Comparison of ENCODE assay signal across 8 mouse cellular contexts in the genomic region with DNA sequence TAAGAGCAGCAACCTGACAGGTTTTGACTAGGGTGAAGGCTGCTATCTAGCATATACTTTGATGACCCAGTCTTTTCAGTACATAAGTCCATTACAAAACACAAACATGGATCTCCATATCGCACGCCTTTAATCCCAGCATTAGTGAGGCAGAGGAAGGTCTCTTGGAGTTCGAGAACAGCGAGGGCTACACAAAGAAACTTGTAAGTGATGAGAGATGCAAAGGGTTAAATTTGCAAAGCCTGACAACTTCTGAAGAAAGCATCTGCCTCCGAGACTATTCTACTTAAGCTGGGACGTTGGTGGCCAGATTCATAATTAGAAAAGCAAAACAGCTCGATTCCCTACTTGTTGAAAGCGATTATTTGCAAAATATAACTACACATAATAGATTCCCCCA. TPM values are rescaled to one million over a fixed set of nuclear protein-coding genes. Genes with fewer than 3 reads are reported as not detected.
DNase-seq lines count a peak whose midpoint lies in the region; ATAC-seq and TF ChIP-seq lines count a peak whose summit lies in the region.

No protein-coding gene starts in this region.

- WGBS in lung, embryonic 14.5 days, result 4% methylated on average over 8 of the region's 8 CpGs
- WGBS in limb, embryonic 14.5 days, result 6% methylated on average over 8 of the region's 8 CpGs
- 5% methylated on average over 8 of the region's 8 CpGs for WGBS in olfactory bulb, adult 2 months

- TF ChIP-seq POLR2A in limb, embryonic 14.5 days (IDR thresholded peaks at IDR 0.05; ENCODE audit: borderline replicate concordance, extremely low read depth, insufficient read depth, insufficient read length), result no peak
- TF ChIP-seq POLR2A in olfactory bulb, adult 2 months (IDR thresholded peaks at IDR 0.05; ENCODE audit: insufficient read depth, low read depth, low read length), result no peak

- no peaks in the 10 kb centered on the region for H3K9me3 ChIP-seq in lung, embryonic 14.5 days (ENCODE audit: low read depth, low read length)
- peaks cover 6% of the 10 kb centered on the region; the same call in 1 of the 2 replicates for H3K9me3 ChIP-seq in erythroblast, embryonic 14.5 days (ENCODE audit: control insufficient read depth, low read length)
- H3K9me3 ChIP-seq in limb, embryonic 14.5 days (ENCODE audit: control insufficient read depth, low read length), result no peaks in the 10 kb centered on the region

- peak; percentile 14; the same call in 1 of the 2 replicates for ATAC-seq in lung, embryonic 14.5 days (ENCODE audit: insufficient read depth)
- peak; percentile 14 for ATAC-seq in limb, embryonic 14.5 days (ENCODE audit: low FRiP score, low read depth)

- H3K4me2 ChIP-seq in lung, embryonic 14.5 days, result peak overlapping the region; percentile 74
- peak overlapping the region; percentile 56 for H3K4me2 ChIP-seq in limb, embryonic 14.5 days (replicated peaks; ENCODE audit: low read depth, low read length, severe bottlenecking)

- H3K27ac ChIP-seq in lung, embryonic 14.5 days (ENCODE audit: low read depth), result peak overlapping the region; percentile 84
- peak overlapping the region; percentile 87 for H3K27ac ChIP-seq in limb, embryonic 14.5 days (replicated peaks; ENCODE audit: low read depth, low read length)
- H3K27ac ChIP-seq in olfactory bulb, adult 2 months (ENCODE audit: insufficient read depth, low read depth, low read length), result peak overlapping the region; percentile 62; the same call in 1 of the 2 replicates

- peaks cover 45% of the 10 kb centered on the region for H3K36me3 ChIP-seq in lung, embryonic 14.5 days (ENCODE audit: insufficient read depth)
- peaks cover 57% of the 10 kb centered on the region for H3K36me3 ChIP-seq in erythroblast, embryonic 14.5 days (ENCODE audit: control insufficient read depth)
- H3K36me3 ChIP-seq in limb, embryonic 14.5 days (ENCODE audit: control insufficient read depth, insufficient read depth, low read length), result peaks cover 46% of the 10 kb centered on the region

- no peaks in the 10 kb centered on the region for H3K27me3 ChIP-seq in lung, embryonic 14.5 days (ENCODE audit: insufficient read depth, low read length)
- H3K27me3 ChIP-seq in erythroblast, embryonic 14.5 days (ENCODE audit: control insufficient read depth), result no peaks in the 10 kb centered on the region
- no peaks in the 10 kb centered on the region for H3K27me3 ChIP-seq in limb, embryonic 14.5 days (ENCODE audit: control insufficient read depth, insufficient read depth, low read length)

- intact Hi-C loops in left cerebral cortex, postnatal 25 days (cut with DNase I), result loop anchor here (1.0 kb wide), 1 partner anchor 30 kb away; the partner anchor contains the start of gene Zfp384

- H3K4me1 ChIP-seq in lung, embryonic 14.5 days (ENCODE audit: insufficient read depth), result peaks cover 5% of the 10 kb centered on the region; the same call in 1 of the 2 replicates
- peaks cover 42% of the 10 kb centered on the region for H3K4me1 ChIP-seq in erythroblast, embryonic 14.5 days (ENCODE audit: control insufficient read depth)
- H3K4me1 ChIP-seq in limb, embryonic 14.5 days (ENCODE audit: control insufficient read depth, insufficient read depth, low read length), result peaks cover 4% of the 10 kb centered on the region; the same call in 1 of the 2 replicates
- H3K4me1 ChIP-seq in olfactory bulb, adult 2 months (ENCODE audit: control insufficient read depth, insufficient read depth, low read length), result peaks cover 2% of the 10 kb centered on the region; the same call in 1 of the 2 replicates

- H3K4me3 ChIP-seq in lung, embryonic 14.5 days (ENCODE audit: low read depth, low read length), result peak overlapping the region; percentile 76
- peak overlapping the region; percentile 90 for H3K4me3 ChIP-seq in erythroblast, embryonic 14.5 days (replicated peaks)
- H3K4me3 ChIP-seq in limb, embryonic 14.5 days (replicated peaks; ENCODE audit: low read length), result peak overlapping the region; percentile 51
- H3K4me3 ChIP-seq in olfactory bulb, adult 2 months (ENCODE audit: insufficient read depth, low read depth, low read length), result peak overlapping the region; percentile 7; the same call in 1 of the 2 replicates

- no peak for DNase-seq in lung, embryonic 14.5 days
- no peak for DNase-seq in lung, postnatal 4 days
- DNase-seq in limb, embryonic 14.5 days (ENCODE audit: low spot score), result no peak
- DNase-seq in ovary, postnatal 10 days (ENCODE audit: low spot score), result no peak
- no peak for DNase-seq in left cerebral cortex, postnatal 25 days (ENCODE audit: low spot score in 2 of 2)
- DNase-seq in frontal cortex, postnatal 14 days (ENCODE audit: low spot score in 2 of 2), result no peak

- peak overlapping the region; percentile 46 for H3K9ac ChIP-seq in lung, embryonic 14.5 days
- peak overlapping the region; percentile 49 for H3K9ac ChIP-seq in limb, embryonic 14.5 days (ENCODE audit: low read depth, low read length, severe bottlenecking)

- no peak for TF ChIP-seq CTCF in lung, embryonic 14.5 days (IDR thresholded peaks at IDR 0.05; ENCODE audit: low read depth)
- TF ChIP-seq CTCF in olfactory bulb, adult 2 months (IDR thresholded peaks at IDR 0.05; ENCODE audit: insufficient read depth, low read depth, low read length), result no peak

RNA-seq across cellular contexts. Expression of gene Ing4, which starts 0.4 kb away (rescaled TPM):
- 97.9 and 101 TPM in 2 replicates for polyA plus RNA-seq in lung, embryonic 14.5 days (2014; fragmentation: Nextera tagmentation; extraction: Ambion mirVana)
- 1.1 and 1.8 TPM in 2 replicates for polyA plus RNA-seq in erythroblast, embryonic 14.5 days (2012)
- polyA plus RNA-seq in limb, embryonic 14.5 days (2012; rRNA removed), result 143 TPM in 2 replicates
- polyA plus RNA-seq in limb, embryonic 14.5 days (2014; fragmentation: Nextera tagmentation; extraction: Ambion mirVana), result 122 and 131 TPM in 2 replicates
- not detected in 2 replicates for polyA plus RNA-seq in olfactory bulb, adult 2 months (2012; ENCODE audit: insufficient read depth, insufficient read length, low replicate concordance, missing spikeins)
- total RNA-seq in left cerebral cortex, postnatal 25 days (2021), result 10 to 100 TPM; 54.0 to 62.1 TPM

RNA-seq across cellular contexts. Expression of gene Acrbp, which starts 10.4 kb away (rescaled TPM):
- polyA plus RNA-seq in lung, embryonic 14.5 days (2014; fragmentation: Nextera tagmentation; extraction: Ambion mirVana), result 13.6 TPM in 2 replicates
- 0.97 and 1.6 TPM in 2 replicates for polyA plus RNA-seq in erythroblast, embryonic 14.5 days (2012)
- 28.9 and 31.3 TPM in 2 replicates for polyA plus RNA-seq in limb, embryonic 14.5 days (2012; rRNA removed)
- 9.4 and 13.9 TPM in 2 replicates for polyA plus RNA-seq in limb, embryonic 14.5 days (2014; fragmentation: Nextera tagmentation; extraction: Ambion mirVana)
- not detected in 2 replicates for polyA plus RNA-seq in olfactory bulb, adult 2 months (2012; ENCODE audit: insufficient read depth, insufficient read length, low replicate concordance, missing spikeins)
- total RNA-seq in left cerebral cortex, postnatal 25 days (2021), result 10 to 100 TPM in 1 of 2 experiments, 1 to 10 TPM in 1; 8.4 to 12.3 TPM

RNA-seq across cellular contexts. Expression of gene Lpar5, which starts 28.6 kb away (rescaled TPM):
- 0.31 and 0.49 TPM in 2 replicates for polyA plus RNA-seq in lung, embryonic 14.5 days (2014; fragmentation: Nextera tagmentation; extraction: Ambion mirVana)
- 0.06 TPM in 1 of 2 replicates, not detected in the other for polyA plus RNA-seq in erythroblast, embryonic 14.5 days (2012)
- polyA plus RNA-seq in limb, embryonic 14.5 days (2012; rRNA removed), result 3.9 and 5.0 TPM in 2 replicates
- 2.5 and 4.0 TPM in 2 replicates for polyA plus RNA-seq in limb, embryonic 14.5 days (2014; fragmentation: Nextera tagmentation; extraction: Ambion mirVana)
- not detected in 2 replicates for polyA plus RNA-seq in olfactory bulb, adult 2 months (2012; ENCODE audit: insufficient read depth, insufficient read length, low replicate concordance, missing spikeins)
- under 1 TPM; 0.60 to 0.96 TPM for total RNA-seq in left cerebral cortex, postnatal 25 days (2021)

RNA-seq across cellular contexts. Expression of gene Zfp384, which starts 30.2 kb away (rescaled TPM):
- 13.2 and 14.8 TPM in 2 replicates for polyA plus RNA-seq in lung, embryonic 14.5 days (2014; fragmentation: Nextera tagmentation; extraction: Ambion mirVana)
- polyA plus RNA-seq in erythroblast, embryonic 14.5 days (2012), result 3.9 and 4.2 TPM in 2 replicates
- 103 and 130 TPM in 2 replicates for polyA plus RNA-seq in limb, embryonic 14.5 days (2012; rRNA removed)
- 12.4 and 14.6 TPM in 2 replicates for polyA plus RNA-seq in limb, embryonic 14.5 days (2014; fragmentation: Nextera tagmentation; extraction: Ambion mirVana)
- polyA plus RNA-seq in olfactory bulb, adult 2 months (2012; ENCODE audit: insufficient read depth, insufficient read length, low replicate concordance, missing spikeins), result 212 TPM in 1 of 2 replicates, not detected in the other
- 10 to 100 TPM; 38.4 to 44.1 TPM for total RNA-seq in left cerebral cortex, postnatal 25 days (2021)

RNA-seq across cellular contexts. Expression of gene Pianp, which starts 42.6 kb away (rescaled TPM):
- polyA plus RNA-seq in lung, embryonic 14.5 days (2014; fragmentation: Nextera tagmentation; extraction: Ambion mirVana), result 0.39 and 0.59 TPM in 2 replicates
- polyA plus RNA-seq in erythroblast, embryonic 14.5 days (2012), result 0.03 TPM in 1 of 2 replicates, not detected in the other
- 35.2 and 44.6 TPM in 2 replicates for polyA plus RNA-seq in limb, embryonic 14.5 days (2012; rRNA removed)
- polyA plus RNA-seq in limb, embryonic 14.5 days (2014; fragmentation: Nextera tagmentation; extraction: Ambion mirVana), result 20.0 and 20.3 TPM in 2 replicates
- not detected in 2 replicates for polyA plus RNA-seq in olfactory bulb, adult 2 months (2012; ENCODE audit: insufficient read depth, insufficient read length, low replicate concordance, missing spikeins)
- total RNA-seq in left cerebral cortex, postnatal 25 days (2021), result 100 to 1,000 TPM; 169 to 181 TPM

Comparison
In these comparisons a context has a peak if more than half of its experiments do, and no peak if none do; other contexts are left out.
1. H3K4me3 ChIP-seq: peak in every context shown above with its lines; median percentile 90 in erythroblast, embryonic 14.5 days; 76 in lung, embryonic 14.5 days; 51 in limb, embryonic 14.5 days; 7 in olfactory bulb, adult 2 months.
2. RNA of gene Ing4, which starts 0.4 kb away (polyA plus RNA-seq): 122 to 143 TPM in limb, embryonic 14.5 days and 97.9 to 101 TPM in lung, embryonic 14.5 days; 1.1 to 1.8 TPM in erythroblast, embryonic 14.5 days and not detected in olfactory bulb, adult 2 months; every median in the first group is over 10 times any median in the second.
3. Peak in every context shown above with its lines, with median percentiles within 50 percentile points of each other: H3K27ac ChIP-seq.